Mouse (Mus musculus): ENCODE data around the gene Tnnc1. TPM values are rescaled to one million over a fixed set of nuclear protein-coding genes. Genes with fewer than 3 reads are reported as not detected.
A peak's percentile ranks its signal among the peaks of the same experiment; 100 is the strongest.

Gene Tnnc1
- polyA plus RNA-seq, 1 experiment: 9.5 TPM

GRCm38 (mm10) chr14:31217666-31218065, 9.6 kb downstream of the Tnnc1 start, which contains the start of gene Sema3g:
Gene Sema3g (plus strand): TSS chr14:31217860.
- TF ChIP-seq EP300 (IDR thresholded peaks at IDR 0.05; ENCODE audit: insufficient read depth, low read depth, low read length): no peak
- peak; percentile 48 for TF ChIP-seq CTCF (IDR thresholded peaks at IDR 0.05; ENCODE audit: low read depth, low read length)
- TF ChIP-seq POLR2A (IDR thresholded peaks at IDR 0.05; ENCODE audit: insufficient read depth, low read length): no peak
- no peaks in the 10 kb centered on the region for H3K36me3 ChIP-seq (ENCODE audit: control insufficient read depth, insufficient read depth, low read length, poor library complexity, severe bottlenecking)
- H3K9ac ChIP-seq (ENCODE audit: low read depth, poor library complexity, severe bottlenecking): no peak within 1 kb of the TSS
- no peaks in the 10 kb centered on the region for H3K9me3 ChIP-seq (replicated peaks; ENCODE audit: control insufficient read depth, insufficient read depth, low read length, poor library complexity, severe bottlenecking)
- no peak within 1 kb of the TSS for H3K4me3 ChIP-seq (ENCODE audit: low read depth, low read length)
- no peak within 1 kb of the TSS for H3K27ac ChIP-seq (ENCODE audit: insufficient read depth, low read length)
- no peaks in the 10 kb centered on the region for H3K4me1 ChIP-seq (ENCODE audit: control insufficient read depth, insufficient read depth, low read length)
- no peaks in the 10 kb centered on the region for H3K27me3 ChIP-seq (ENCODE audit: control insufficient read depth, insufficient read depth, low read length, poor library complexity, severe bottlenecking)

GRCm38 (mm10) chr14:31226978-31227377, 18.9 kb downstream of the Tnnc1 start:
- Histone ChIP-seq H3K27me3 (ENCODE audit: control insufficient read depth, insufficient read depth, low read length, poor library complexity, severe bottlenecking) (no peaks in the 10 kb centered on the region), H3K4me3 (ENCODE audit: low read depth, low read length) (no peak overlapping the region), H3K27ac (ENCODE audit: insufficient read depth, low read length) (no peak overlapping the region), H3K9ac (ENCODE audit: low read depth, poor library complexity, severe bottlenecking) (no peak overlapping the region), H3K4me1 (ENCODE audit: control insufficient read depth, insufficient read depth, low read length) (peaks cover 2% of the 10 kb centered on the region), H3K9me3 (replicated peaks; ENCODE audit: control insufficient read depth, insufficient read depth, low read length, poor library complexity, severe bottlenecking) (no peaks in the 10 kb centered on the region), H3K36me3 (ENCODE audit: control insufficient read depth, insufficient read depth, low read length, poor library complexity, severe bottlenecking) (no peaks in the 10 kb centered on the region)
- TF ChIP-seq EP300 (IDR thresholded peaks at IDR 0.05; ENCODE audit: insufficient read depth, low read depth, low read length): no peak
- TF ChIP-seq CTCF (IDR thresholded peaks at IDR 0.05; ENCODE audit: low read depth, low read length): no peak
- no peak for TF ChIP-seq POLR2A (IDR thresholded peaks at IDR 0.05; ENCODE audit: insufficient read depth, low read length)

- H3K4me3 ChIP-seq (ENCODE audit: low read depth, low read length): no peak overlapping the region
- peaks cover 2% of the 10 kb centered on the region for H3K4me1 ChIP-seq (ENCODE audit: control insufficient read depth, insufficient read depth, low read length)
- no peaks in the 10 kb centered on the region for H3K27me3 ChIP-seq (ENCODE audit: control insufficient read depth, insufficient read depth, low read length, poor library complexity, severe bottlenecking)
- no peak overlapping the region for H3K9ac ChIP-seq (ENCODE audit: low read depth, poor library complexity, severe bottlenecking)
- no peaks in the 10 kb centered on the region for H3K36me3 ChIP-seq (ENCODE audit: control insufficient read depth, insufficient read depth, low read length, poor library complexity, severe bottlenecking)
- TF ChIP-seq POLR2A (IDR thresholded peaks at IDR 0.05; ENCODE audit: insufficient read depth, low read length) (no peak), EP300 (IDR thresholded peaks at IDR 0.05; ENCODE audit: insufficient read depth, low read depth, low read length) (0 out of 2 replicates have a peak, but pooled peaks have one; percentile 18)
- H3K27ac ChIP-seq (ENCODE audit: insufficient read depth, low read length): no peak overlapping the region
- H3K9me3 ChIP-seq (replicated peaks; ENCODE audit: control insufficient read depth, insufficient read depth, low read length, poor library complexity, severe bottlenecking): no peaks in the 10 kb centered on the region
Observed at GRCm38 (mm10) chr14:31228234-31228633, 20.1 kb downstream of the Tnnc1 start.

GRCm38 (mm10) chr14:31230442-31230841, 22.3 kb downstream of the Tnnc1 start:
- no peaks in the 10 kb centered on the region for H3K36me3 ChIP-seq (ENCODE audit: control insufficient read depth, insufficient read depth, low read length, poor library complexity, severe bottlenecking)
- H3K27ac ChIP-seq (ENCODE audit: insufficient read depth, low read length): no peak overlapping the region
- H3K9ac ChIP-seq (ENCODE audit: low read depth, poor library complexity, severe bottlenecking): no peak overlapping the region
- H3K4me1 ChIP-seq (ENCODE audit: control insufficient read depth, insufficient read depth, low read length): peaks cover 2% of the 10 kb centered on the region
- no peak overlapping the region for H3K4me3 ChIP-seq (ENCODE audit: low read depth, low read length)
- H3K27me3 ChIP-seq (ENCODE audit: control insufficient read depth, insufficient read depth, low read length, poor library complexity, severe bottlenecking): no peaks in the 10 kb centered on the region
- no peaks in the 10 kb centered on the region for H3K9me3 ChIP-seq (replicated peaks; ENCODE audit: control insufficient read depth, insufficient read depth, low read length, poor library complexity, severe bottlenecking)
- TF ChIP-seq EP300 (IDR thresholded peaks at IDR 0.05; ENCODE audit: insufficient read depth, low read depth, low read length) (no peak), POLR2A (IDR thresholded peaks at IDR 0.05; ENCODE audit: insufficient read depth, low read length) (no peak), CTCF (IDR thresholded peaks at IDR 0.05; ENCODE audit: low read depth, low read length) (no peak)

GRCm38 (mm10) chr14:31232404-31233069, 24.4 kb downstream of the Tnnc1 start:
- Histone ChIP-seq H3K9ac (ENCODE audit: low read depth, poor library complexity, severe bottlenecking) (no peak overlapping the region), H3K27me3 (ENCODE audit: control insufficient read depth, insufficient read depth, low read length, poor library complexity, severe bottlenecking) (no peaks in the 10 kb centered on the region), H3K9me3 (replicated peaks; ENCODE audit: control insufficient read depth, insufficient read depth, low read length, poor library complexity, severe bottlenecking) (no peaks in the 10 kb centered on the region), H3K27ac (ENCODE audit: insufficient read depth, low read length) (no peak overlapping the region), H3K4me1 (ENCODE audit: control insufficient read depth, insufficient read depth, low read length) (peaks cover 2% of the 10 kb centered on the region), H3K36me3 (ENCODE audit: control insufficient read depth, insufficient read depth, low read length, poor library complexity, severe bottlenecking) (no peaks in the 10 kb centered on the region), H3K4me3 (ENCODE audit: low read depth, low read length) (no peak overlapping the region)
- TF ChIP-seq EP300 (IDR thresholded peaks at IDR 0.05; ENCODE audit: insufficient read depth, low read depth, low read length): no peak
- no peak for TF ChIP-seq CTCF (IDR thresholded peaks at IDR 0.05; ENCODE audit: low read depth, low read length)
- TF ChIP-seq POLR2A (IDR thresholded peaks at IDR 0.05; ENCODE audit: insufficient read depth, low read length): no peak

Measured in ES-Bruce4 (cell line).